Mouse (Mus musculus) CH12.LX (cell line): ENCODE data around the gene Olfr520. TPM values are rescaled to one million over a fixed set of nuclear protein-coding genes. Genes with fewer than 3 reads are reported as not detected.

Experiments
- DNase-seq: peaks from one replicate; pipeline ENCODE4 v3.0.0-alpha.2; 2013; ENCODE audit errors: extremely low read depth
- H3K27ac ChIP-seq: 2 replicates; pipeline ENCODE4 v1.5.1; 2012; ENCODE audit warnings: low read depth, mild to moderate bottlenecking, control low read depth, moderate library complexity; ENCODE audit not compliant: insufficient read depth
- H3K27me3 ChIP-seq: replicated peaks from 2 replicates; pipeline ENCODE3; 2012; ENCODE audit warnings: inconsistent platforms
- H3K36me3 ChIP-seq, 2 experiments: replicated peaks in 1 of 2; 2 replicates each; pipeline versions ENCODE3 to v1.6.1; 2012; ENCODE audit warnings: inconsistent platforms in 1 of 2, low read length in 1 of 2, mild to moderate bottlenecking in 1 of 2, mixed read lengths in 1 of 2, moderate library complexity in 1 of 2; ENCODE audit not compliant: control insufficient read depth in 1 of 2, insufficient read depth in 1 of 2
- H3K4me1 ChIP-seq, 2 experiments: 2 replicates each; pipeline ENCODE4 v1.6.1; 2012; ENCODE audit warnings: inconsistent platforms in 1 of 2, moderate library complexity in 1 of 2; ENCODE audit not compliant: insufficient read depth in 2 of 2, control insufficient read depth in 1 of 2
- H3K4me2 ChIP-seq: 2 replicates; pipeline ENCODE4 v1.6.1; 2012; ENCODE audit warnings: low read depth, mild to moderate bottlenecking, control low read depth; ENCODE audit not compliant: poor library complexity, insufficient read depth, severe bottlenecking
- H3K4me3 ChIP-seq, 3 experiments: fragments of 150-350 bp in 1 of 3; sonication (generic) in 1 of 3; replicated peaks in 1 of 3; 2 replicates each; pipeline versions ENCODE3 to v1.5.1; 2011 to 2012; ENCODE audit warnings: low read depth in 2 of 3, low read length in 2 of 3, mild to moderate bottlenecking in 2 of 3, moderate library complexity in 2 of 3, control low read depth in 1 of 3, improper control_type of control experiment in 1 of 3, inconsistent platforms in 1 of 3, mixed read lengths in 1 of 3; ENCODE audit not compliant: poor library complexity in 1 of 3
- H3K79me2 ChIP-seq: replicated peaks from 2 replicates; pipeline ENCODE4 v1.6.1; 2012; ENCODE audit warnings: mild to moderate bottlenecking, moderate library complexity; ENCODE audit not compliant: control insufficient read depth, poor library complexity, insufficient read depth, severe bottlenecking; ENCODE audit errors: extremely low read depth
- H3K9ac ChIP-seq: 2 replicates; pipeline ENCODE4 v1.6.1; 2012; ENCODE audit warnings: low read depth, mild to moderate bottlenecking, control low read depth, moderate library complexity; ENCODE audit not compliant: insufficient read depth
- H3K9me3 ChIP-seq: replicated peaks from 2 replicates; pipeline ENCODE3; 2012; ENCODE audit warnings: low read length, inconsistent platforms, mixed read lengths
- BHLHE40 ChIP-seq: IDR thresholded peaks from 2 replicates; pipeline ENCODE4 v1.6.1; 2011; ENCODE audit warnings: mild to moderate bottlenecking, low read depth, low read length, improper control_type of control experiment
- CHD2 ChIP-seq: IDR thresholded peaks from 2 replicates; pipeline ENCODE4 v1.6.1; 2011; ENCODE audit warnings: low read length, improper control_type of control experiment
- CTCF ChIP-seq, 2 experiments: IDR thresholded peaks in 1 of 2; conservative IDR thresholded peaks in 1 of 2; 2 replicates each; pipeline ENCODE4 v1.5.1; 2011 to 2012; ENCODE audit warnings: low read depth in 2 of 2, low read length in 2 of 2, improper control_type of control experiment in 1 of 2, inconsistent platforms in 1 of 2, mild to moderate bottlenecking in 1 of 2, moderate library complexity in 1 of 2
- E2F4 ChIP-seq: IDR thresholded peaks from 2 replicates; pipeline ENCODE4 v1.6.1; 2011; ENCODE audit warnings: low read depth, low read length, improper control_type of control experiment; ENCODE audit not compliant: insufficient replicate concordance
- ELF1 ChIP-seq: IDR thresholded peaks from 2 replicates; pipeline ENCODE4 v1.6.1; 2014; ENCODE audit warnings: low read depth, mild to moderate bottlenecking, inconsistent platforms, low read length, improper control_type of control experiment
- EP300 ChIP-seq: IDR thresholded peaks from 2 replicates; pipeline ENCODE4 v1.6.1; 2011; ENCODE audit warnings: low read length, improper control_type of control experiment
- GABPA ChIP-seq: IDR thresholded peaks from 2 replicates; pipeline ENCODE4 v1.6.1; 2012; ENCODE audit warnings: low read depth, low read length, improper control_type of control experiment, inconsistent platforms; ENCODE audit not compliant: insufficient replicate concordance
- IRF4 ChIP-seq: IDR thresholded peaks from 2 replicates; pipeline ENCODE4 v1.6.1; 2014; ENCODE audit warnings: low read depth, mild to moderate bottlenecking, inconsistent platforms, low read length, improper control_type of control experiment
- JUND ChIP-seq: conservative IDR thresholded peaks from 2 replicates; pipeline ENCODE4 v1.6.1; 2011; ENCODE audit warnings: low read depth, low read length, improper control_type of control experiment
- KAT2A ChIP-seq: IDR thresholded peaks from 2 replicates; pipeline ENCODE4 v1.6.1; 2012; ENCODE audit warnings: low read length, improper control_type of control experiment, inconsistent platforms; ENCODE audit not compliant: insufficient replicate concordance
- MAX ChIP-seq: IDR thresholded peaks from 2 replicates; pipeline ENCODE4 v1.6.1; 2011; ENCODE audit warnings: low read length, improper control_type of control experiment
- MYC ChIP-seq: IDR thresholded peaks from 2 replicates; pipeline ENCODE4 v1.6.1; 2011; ENCODE audit warnings: low read depth, mild to moderate bottlenecking, improper control_type of control experiment, low read length
- NELFE ChIP-seq: IDR thresholded peaks from 2 replicates; pipeline ENCODE4 v1.6.1; 2011; ENCODE audit warnings: low read depth, low read length, improper control_type of control experiment
- NRF1 ChIP-seq: IDR thresholded peaks from 2 replicates; pipeline ENCODE4 v1.6.1; 2014; ENCODE audit warnings: low read depth, mild to moderate bottlenecking, inconsistent platforms, low read length, improper control_type of control experiment, moderate library complexity
- POLR2AphosphoS2 ChIP-seq: IDR thresholded peaks from 2 replicates; pipeline ENCODE4 v1.6.1; 2011; ENCODE audit warnings: low read depth, low read length, improper control_type of control experiment
- UBTF ChIP-seq: IDR thresholded peaks from 2 replicates; pipeline ENCODE4 v1.6.1; 2012; ENCODE audit warnings: low read depth, mild to moderate bottlenecking, inconsistent platforms, low read length, improper control_type of control experiment, moderate library complexity
- USF1 ChIP-seq: IDR thresholded peaks from 2 replicates; pipeline ENCODE4 v1.6.1; 2014; ENCODE audit warnings: low read depth, mild to moderate bottlenecking, inconsistent platforms, low read length, improper control_type of control experiment
- USF2 ChIP-seq: conservative IDR thresholded peaks from 2 replicates; pipeline ENCODE4 v1.6.1; 2011; ENCODE audit warnings: low read depth, low read length, improper control_type of control experiment
- ZC3H11A ChIP-seq: IDR thresholded peaks from 2 replicates; pipeline ENCODE4 v1.6.1; 2012; ENCODE audit warnings: low read depth, mild to moderate bottlenecking, inconsistent platforms, low read length, improper control_type of control experiment
- ZKSCAN1 ChIP-seq: IDR thresholded peaks from 2 replicates; pipeline ENCODE4 v1.6.1; 2012; ENCODE audit warnings: low read depth, inconsistent platforms, low read length, improper control_type of control experiment, borderline replicate concordance
- ZNF384 ChIP-seq: IDR thresholded peaks from 2 replicates; pipeline ENCODE4 v1.6.1; 2012; ENCODE audit warnings: low read depth, low read length, improper control_type of control experiment, inconsistent platforms
- dilution Hi-C: fragments of 300-500 bp; cut with MboI; formaldehyde crosslinking; loops from 2 replicates; pipeline ENCODE4 v1.14.3; 2020; ENCODE audit warnings: low sequenced_read_pairs; ENCODE audit not compliant: extremely low pct_unique_long_range_greater_than_20kb, extremely low pct_ligation_motif_present
- in situ Hi-C: fragments of 300-500 bp; cut with MboI; formaldehyde crosslinking; loops from 3 replicates; pipeline ENCODE4 v1.14.3; 2019; ENCODE audit warnings: low sequenced_read_pairs, low pct_ligation_motif_present, low pct_unique_long_range_greater_than_20kb, mixed read lengths
- polyA plus RNA-seq: library from polyadenylated mRNA; unstranded; fragments of >175 nt; gene quantifications from 2 replicates; pipeline ENCODE4 v1.2.1, GENCODE M21; 2012; ENCODE audit warnings: low read depth; ENCODE audit not compliant: insufficient read length
- total RNA-seq, 2 experiments: library from RNA; depleted of rRNA; stranded (reverse); fragments of 300-350 nt in 1 of 2; fragments of >200 nt in 1 of 2; gene quantifications; 2 replicates each; pipeline ENCODE4 v1.2.3; 2012 to 2014

Gene Olfr520
- total and polyA plus RNA-seq, 3 experiments, result not detected

- no peak for DNase-seq
- Histone ChIP-seq H3K36me3 (no peaks in the 10 kb centered on the region), H3K27ac (no peak overlapping the region), H3K79me2 (no peaks in the 10 kb centered on the region), H3K4me2 (no peak overlapping the region), H3K4me3 (no peak overlapping the region), H3K27me3 (peaks cover 5% of the 10 kb centered on the region), H3K9ac (no peak overlapping the region), H3K9me3 (no peaks in the 10 kb centered on the region), H3K4me1 (peaks cover 10 to 38% of the 10 kb centered on the region in 2 experiments)
- dilution Hi-C loops, result no loop called here
- TF ChIP-seq CTCF (conservative IDR thresholded peaks at IDR 0.05 in 1 of 2, IDR thresholded peaks at IDR 0.05 in 1 of 2; ENCODE audit: low read depth in 2 of 2, low read length in 2 of 2) (no peak), POLR2AphosphoS2 (no peak), MAX (no peak), MYC (no peak), ZKSCAN1 (no peak)
- in situ Hi-C loops, result loop anchor here (10.0 kb wide), 1 partner anchor 83 kb away; the partner anchor contains the start of gene Tpbgl
These were observed 22.4 kb upstream of the Olfr520 start for GRCm38 (mm10) chr7:99707671-99708070.

GRCm38 (mm10) chr7:99708301-99708721 is 21.8 kb upstream of the Olfr520 start:
- in situ Hi-C loops (loop anchor here (10.0 kb wide), 1 partner anchor 84 kb away; the partner anchor contains the start of gene Tpbgl), dilution Hi-C loops (no loop called here)
- TF ChIP-seq MYC, result no peak
- no peak for TF ChIP-seq NRF1
- TF ChIP-seq ZNF384, result no peak
- no peak for TF ChIP-seq IRF4
- no peak for TF ChIP-seq NELFE
- no peaks in the 10 kb centered on the region for H3K79me2 ChIP-seq
- H3K27ac ChIP-seq, result no peak overlapping the region
- H3K9me3 ChIP-seq, result no peaks in the 10 kb centered on the region
- no peaks in the 10 kb centered on the region for H3K36me3 ChIP-seq
- H3K4me3 ChIP-seq, result no peak overlapping the region
- peaks cover 8% of the 10 kb centered on the region for H3K27me3 ChIP-seq
- no peak for DNase-seq
- H3K4me2 ChIP-seq, result no peak overlapping the region
- H3K9ac ChIP-seq, result no peak overlapping the region
- H3K4me1 ChIP-seq, result peaks cover 10 to 38% of the 10 kb centered on the region in 2 experiments

GRCm38 (mm10) chr7:99708750-99709149 is 21.3 kb upstream of the Olfr520 start:
- in situ Hi-C loops, result loop anchor here (10.0 kb wide), 1 partner anchor 84 kb away; the partner anchor contains the start of gene Tpbgl
- Histone ChIP-seq H3K4me1 (peaks cover 10 to 34% of the 10 kb centered on the region in 2 experiments), H3K79me2 (no peaks in the 10 kb centered on the region), H3K9ac (no peak overlapping the region), H3K27me3 (peaks cover 8% of the 10 kb centered on the region), H3K27ac (no peak overlapping the region), H3K9me3 (no peaks in the 10 kb centered on the region), H3K4me3 (no peak overlapping the region), H3K36me3 (no peaks in the 10 kb centered on the region), H3K4me2 (no peak overlapping the region)
- DNase-seq, result no peak
- TF ChIP-seq UBTF, result no peak
- TF ChIP-seq MYC, result no peak
- TF ChIP-seq ZC3H11A, result no peak
- no peak for TF ChIP-seq USF2
- TF ChIP-seq EP300, result no peak
- no peak for TF ChIP-seq NELFE
- no peak for TF ChIP-seq GABPA
- TF ChIP-seq CHD2, result no peak
- TF ChIP-seq E2F4, result no peak
- TF ChIP-seq USF1, result no peak
- TF ChIP-seq CTCF (conservative IDR thresholded peaks at IDR 0.05 in 1 of 2, IDR thresholded peaks at IDR 0.05 in 1 of 2; ENCODE audit: low read depth in 2 of 2, low read length in 2 of 2), result no peak
- TF ChIP-seq NRF1, result no peak
- no peak for TF ChIP-seq BHLHE40
- no peak for TF ChIP-seq KAT2A
- TF ChIP-seq JUND, result no peak
- no peak for TF ChIP-seq ELF1
- dilution Hi-C loops, result no loop called here
